Mouse (Mus musculus) lung, embryonic 14.5 days (tissue): ENCODE measurements around the gene Cstad. TPM values are rescaled to one million over a fixed set of nuclear protein-coding genes. Genes with fewer than 3 reads are reported as not detected.
A peak's percentile ranks its signal among the peaks of the same experiment; 100 is the strongest.

Experiments used
- ATAC-seq: fragments of 200-750 bp; cut with Nextera tagmentation; 2 replicates; pipeline ENCODE4 v1.8.0; 2017; ENCODE audit warnings: mild to moderate bottlenecking, moderate TSS enrichment, moderate library complexity; ENCODE audit not compliant: insufficient read depth
- DNase-seq: peaks from one replicate; pipeline ENCODE4 v3.0.0-alpha.2; 2015
- H3K27ac ChIP-seq: fragments of 300-500 bp; sonication (generic); 2 replicates; pipeline ENCODE4 v1.5.1; 2014; ENCODE audit warnings: low read depth, mild to moderate bottlenecking, moderate library complexity
- H3K27me3 ChIP-seq: fragments of 300-500 bp; sonication (generic); 2 replicates; pipeline ENCODE4 v1.6.1; 2014; ENCODE audit warnings: low read length, control low read depth; ENCODE audit not compliant: insufficient read depth
- H3K36me3 ChIP-seq: fragments of 300-500 bp; sonication (generic); 2 replicates; pipeline ENCODE4 v1.6.1; 2014; ENCODE audit warnings: control low read depth; ENCODE audit not compliant: insufficient read depth
- H3K4me1 ChIP-seq: fragments of 300-500 bp; sonication (generic); 2 replicates; pipeline ENCODE4 v1.6.1; 2014; ENCODE audit warnings: antibody characterized with exemption, control low read depth; ENCODE audit not compliant: insufficient read depth
- H3K4me2 ChIP-seq: fragments of 300-500 bp; sonication (generic); 2 replicates; pipeline ENCODE4 v1.6.1; 2014; ENCODE audit warnings: mild to moderate bottlenecking
- H3K4me3 ChIP-seq: fragments of 300-500 bp; sonication (generic); 2 replicates; pipeline ENCODE4 v1.5.1; 2014; ENCODE audit warnings: low read depth, low read length
- H3K9ac ChIP-seq: fragments of 300-500 bp; sonication (generic); 2 replicates; pipeline ENCODE4 v1.6.1; 2014
- H3K9me3 ChIP-seq: fragments of 300-500 bp; sonication (generic); 2 replicates; pipeline ENCODE4 v1.6.1; 2016; ENCODE audit warnings: low read depth, low read length, control low read depth
- CTCF ChIP-seq: IDR thresholded peaks from 2 replicates; pipeline ENCODE4 v1.5.1; 2016; ENCODE audit warnings: antibody characterized with exemption, low read depth
- WGBS: fragments of 180-500 bp; shearing (Covaris S2); extraction: QIAGEN DNeasy Blood & Tissue Kit; methylation state at CpG from one replicate; pipeline ENCODE4 v1.1.7; 2014; 5-methylcytosine and 5-hydroxymethylcytosine counted together
- polyA plus RNA-seq: library from polyadenylated mRNA; unstranded; fragments of >200 nt; fragmentation: Nextera tagmentation; extraction: Ambion mirVana; gene quantifications from 2 replicates; pipeline ENCODE4 v1.2.1, GENCODE M21; 2014

Gene Cstad
- polyA plus RNA-seq, 1 experiment from 2014 or later = 1.5 TPM

DNA sequence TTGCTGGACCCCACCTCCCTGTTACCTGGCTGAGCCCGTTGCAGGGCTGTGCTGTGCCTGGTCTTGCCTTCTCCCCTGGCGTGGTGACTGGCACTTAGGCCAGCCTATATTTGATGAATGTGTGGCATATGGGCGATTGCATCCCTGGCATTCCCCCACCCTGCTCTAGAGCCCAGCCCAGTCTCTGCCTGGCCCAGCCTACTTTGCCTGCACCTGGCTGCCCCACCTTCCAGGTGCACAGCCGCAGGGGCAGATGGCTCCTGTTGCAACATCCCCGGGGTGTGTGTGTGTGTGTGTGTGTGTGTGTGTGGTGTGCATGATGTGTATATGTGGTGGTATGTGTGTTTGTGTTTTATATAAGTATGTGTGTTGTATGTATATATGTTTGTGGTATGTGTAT is 38.3 kb upstream of the Cstad start:
- Histone ChIP-seq H3K27me3 (no peaks in the 10 kb centered on the region), H3K36me3 (no peaks in the 10 kb centered on the region), H3K9me3 (no peaks in the 10 kb centered on the region), H3K4me3 (no peak overlapping the region), H3K4me1 (no peaks in the 10 kb centered on the region), H3K9ac (no peak overlapping the region), H3K27ac (no peak overlapping the region), H3K4me2 (no peak overlapping the region)
- 72% methylated on average over 5 of the region's 5 CpGs for WGBS
- no peak for TF ChIP-seq CTCF
- ATAC-seq (no peak), DNase-seq (no peak)

- no peaks in the 10 kb centered on the region for H3K36me3 ChIP-seq
- H3K27ac ChIP-seq = no peak overlapping the region
- no peaks in the 10 kb centered on the region for H3K27me3 ChIP-seq
- no peak overlapping the region for H3K4me3 ChIP-seq
- no peaks in the 10 kb centered on the region for H3K9me3 ChIP-seq
- DNase-seq = no peak
- no peak overlapping the region for H3K9ac ChIP-seq
- no peak for TF ChIP-seq CTCF
- ATAC-seq = no peak
- H3K4me1 ChIP-seq = no peaks in the 10 kb centered on the region
- 83% methylated on average over 1 of the region's 1 CpGs for WGBS
- H3K4me2 ChIP-seq = no peak overlapping the region
Observed at GRCm38 (mm10) chr2:30559552-30559951, 35.3 kb upstream of the Cstad start.

GRCm38 (mm10) chr2:30562553-30562952 is 32.3 kb upstream of the Cstad start:
- no peak for TF ChIP-seq CTCF
- 67% methylated on average over 3 of the region's 3 CpGs for WGBS
- no peak overlapping the region for H3K27ac ChIP-seq
- no peak overlapping the region for H3K4me2 ChIP-seq
- no peaks in the 10 kb centered on the region for H3K4me1 ChIP-seq
- no peak overlapping the region for H3K4me3 ChIP-seq
- no peaks in the 10 kb centered on the region for H3K36me3 ChIP-seq
- ATAC-seq (no peak), DNase-seq (no peak)
- no peaks in the 10 kb centered on the region for H3K9me3 ChIP-seq
- no peak overlapping the region for H3K9ac ChIP-seq
- H3K27me3 ChIP-seq = no peaks in the 10 kb centered on the region

DNA sequence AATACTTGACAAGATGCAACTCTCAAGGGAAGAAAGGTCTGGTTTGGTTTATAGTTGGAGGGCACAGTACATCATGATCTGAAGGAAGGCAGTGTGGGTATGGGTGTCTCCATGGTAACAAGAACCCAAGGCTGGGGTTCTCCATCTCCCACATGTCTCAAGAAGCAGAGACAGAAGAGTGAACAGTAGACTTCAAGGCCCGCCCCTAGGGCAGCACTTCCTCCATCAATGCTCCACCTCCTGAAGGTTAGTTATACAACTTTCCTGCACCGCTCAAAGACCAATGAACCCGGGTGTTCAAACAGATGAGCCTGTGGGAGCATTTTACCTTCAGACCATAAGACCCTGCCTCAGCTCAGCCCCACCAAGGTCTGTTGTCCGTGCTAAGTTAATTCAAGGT is 23.2 kb upstream of the Cstad start:
- Histone ChIP-seq H3K9ac (no peak overlapping the region), H3K4me1 (no peaks in the 10 kb centered on the region), H3K27ac (no peak overlapping the region), H3K9me3 (no peaks in the 10 kb centered on the region), H3K27me3 (no peaks in the 10 kb centered on the region), H3K4me3 (no peak overlapping the region), H3K4me2 (no peak overlapping the region), H3K36me3 (no peaks in the 10 kb centered on the region)
- no peak for ATAC-seq
- WGBS = 79% methylated on average over 4 of the region's 4 CpGs
- no peak for TF ChIP-seq CTCF
- DNase-seq = no peak

DNA sequence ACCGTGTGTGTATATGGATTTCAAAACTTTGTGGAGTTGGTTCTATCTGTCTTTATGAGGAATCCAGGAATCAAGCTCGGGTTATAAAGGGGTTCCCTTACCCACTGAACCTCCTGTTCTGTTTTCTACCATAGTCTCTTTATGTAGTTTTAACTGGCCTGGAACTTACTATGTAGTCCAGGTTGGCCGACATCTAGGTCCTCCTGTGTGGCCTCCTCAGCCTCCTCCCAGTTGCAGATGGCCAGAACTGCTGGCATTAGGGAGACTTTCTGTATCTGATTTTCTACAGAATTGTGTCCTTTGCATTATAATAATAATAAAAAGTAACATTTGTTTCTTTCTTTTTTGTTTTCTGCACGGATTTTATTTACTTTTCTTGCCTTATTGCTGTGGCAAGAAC is 21.3 kb upstream of the Cstad start:
- H3K27me3 ChIP-seq = no peaks in the 10 kb centered on the region
- ATAC-seq = no peak
- H3K4me3 ChIP-seq = no peak overlapping the region
- H3K9ac ChIP-seq = no peak overlapping the region
- TF ChIP-seq CTCF = no peak
- H3K27ac ChIP-seq = no peak overlapping the region
- H3K9me3 ChIP-seq = no peaks in the 10 kb centered on the region
- no peaks in the 10 kb centered on the region for H3K36me3 ChIP-seq
- no peak overlapping the region for H3K4me2 ChIP-seq
- DNase-seq = no peak
- no peaks in the 10 kb centered on the region for H3K4me1 ChIP-seq
- WGBS = 88% methylated on average over 4 of the region's 4 CpGs

DNA sequence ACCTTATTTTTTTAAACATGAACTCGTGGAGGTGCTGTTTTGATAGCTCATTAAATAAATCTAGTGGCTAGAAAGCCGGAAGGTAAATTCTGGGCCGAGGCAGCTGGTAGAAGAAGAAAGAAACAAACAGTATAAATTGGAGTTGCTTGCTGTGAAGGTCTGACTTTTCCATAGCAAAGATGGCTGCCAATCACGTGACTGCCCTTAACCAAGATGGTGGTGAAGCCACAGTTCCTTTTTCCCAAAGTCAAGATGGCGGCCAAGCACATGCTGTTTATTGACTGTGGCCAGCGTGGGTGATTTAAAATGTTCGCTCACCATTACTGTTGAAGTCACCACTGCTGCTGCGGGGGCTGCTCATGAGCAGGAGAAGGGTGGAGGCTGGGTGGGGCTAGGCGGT is 17.8 kb upstream of the Cstad start:
- no peak for TF ChIP-seq CTCF
- no peak overlapping the region for H3K4me2 ChIP-seq
- no peak overlapping the region for H3K9ac ChIP-seq
- H3K36me3 ChIP-seq = no peaks in the 10 kb centered on the region
- DNase-seq = no peak
- H3K27me3 ChIP-seq = no peaks in the 10 kb centered on the region
- WGBS = 86% methylated on average over 9 of the region's 9 CpGs
- no peak overlapping the region for H3K4me3 ChIP-seq
- no peaks in the 10 kb centered on the region for H3K4me1 ChIP-seq
- ATAC-seq = no peak
- no peak overlapping the region for H3K27ac ChIP-seq
- H3K9me3 ChIP-seq = peaks cover 6% of the 10 kb centered on the region; the same call in 1 of the 2 replicates

- no peak overlapping the region for H3K4me2 ChIP-seq
- no peak overlapping the region for H3K9ac ChIP-seq
- no peaks in the 10 kb centered on the region for H3K36me3 ChIP-seq
- ATAC-seq = no peak
- H3K4me3 ChIP-seq = no peak overlapping the region
- no peaks in the 10 kb centered on the region for H3K27me3 ChIP-seq
- no peak for TF ChIP-seq CTCF
- peaks cover 7% of the 10 kb centered on the region; the same call in 1 of the 2 replicates for H3K9me3 ChIP-seq
- no peak overlapping the region for H3K27ac ChIP-seq
- 57% methylated on average over 2 of the region's 2 CpGs for whole genome bisulfite sequencing
- DNase-seq = no peak
- no peaks in the 10 kb centered on the region for H3K4me1 ChIP-seq
Observed at GRCm38 (mm10) chr2:30578006-30578405, 16.8 kb upstream of the Cstad start.

DNA sequence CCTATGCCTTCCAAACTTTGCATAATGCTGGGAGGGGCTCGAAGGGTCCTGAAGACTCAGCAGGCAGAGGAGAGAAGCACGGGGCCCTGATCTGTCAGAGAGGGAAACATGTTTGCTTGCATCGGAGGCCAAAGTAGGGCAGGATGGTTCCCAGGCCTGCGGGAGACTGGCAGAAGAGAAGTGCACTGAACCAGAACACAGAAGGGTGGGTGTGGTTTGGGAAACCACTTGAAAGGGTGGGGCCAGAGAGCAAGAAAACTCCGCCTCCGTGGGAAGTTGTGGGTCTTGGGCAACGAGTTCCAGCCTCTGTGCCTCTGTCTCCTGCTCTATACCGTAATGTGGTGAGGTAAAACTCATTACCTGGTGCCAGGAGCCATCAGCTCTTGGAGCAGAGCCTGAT is 7.7 kb upstream of the Cstad start:
- Histone ChIP-seq H3K27ac (no peak overlapping the region), H3K4me1 (peaks cover 12% of the 10 kb centered on the region), H3K27me3 (no peaks in the 10 kb centered on the region), H3K4me3 (no peak overlapping the region), H3K4me2 (no peak overlapping the region), H3K9me3 (no peaks in the 10 kb centered on the region), H3K36me3 (no peaks in the 10 kb centered on the region), H3K9ac (no peak overlapping the region)
- no peak for ATAC-seq
- no peak for TF ChIP-seq CTCF
- DNase-seq = peak; percentile 57
- 34% methylated on average over 8 of the region's 8 CpGs for WGBS
